Mouse (Mus musculus): ENCODE measurements around the gene Bak1. TPM values are rescaled to one million over a fixed set of nuclear protein-coding genes. Genes with fewer than 3 reads are reported as not detected.

Bak1 gene
- polyA plus RNA-seq (2012; rRNA removed; ENCODE audit: low replicate concordance), result 59.1 and 66.6 TPM in 2 replicates

GRCm38 (mm10) chr17:27028909-27029308, at the start of gene Bak1:
Bak1 (minus strand) TSS chr17:27029009.

DNA sequence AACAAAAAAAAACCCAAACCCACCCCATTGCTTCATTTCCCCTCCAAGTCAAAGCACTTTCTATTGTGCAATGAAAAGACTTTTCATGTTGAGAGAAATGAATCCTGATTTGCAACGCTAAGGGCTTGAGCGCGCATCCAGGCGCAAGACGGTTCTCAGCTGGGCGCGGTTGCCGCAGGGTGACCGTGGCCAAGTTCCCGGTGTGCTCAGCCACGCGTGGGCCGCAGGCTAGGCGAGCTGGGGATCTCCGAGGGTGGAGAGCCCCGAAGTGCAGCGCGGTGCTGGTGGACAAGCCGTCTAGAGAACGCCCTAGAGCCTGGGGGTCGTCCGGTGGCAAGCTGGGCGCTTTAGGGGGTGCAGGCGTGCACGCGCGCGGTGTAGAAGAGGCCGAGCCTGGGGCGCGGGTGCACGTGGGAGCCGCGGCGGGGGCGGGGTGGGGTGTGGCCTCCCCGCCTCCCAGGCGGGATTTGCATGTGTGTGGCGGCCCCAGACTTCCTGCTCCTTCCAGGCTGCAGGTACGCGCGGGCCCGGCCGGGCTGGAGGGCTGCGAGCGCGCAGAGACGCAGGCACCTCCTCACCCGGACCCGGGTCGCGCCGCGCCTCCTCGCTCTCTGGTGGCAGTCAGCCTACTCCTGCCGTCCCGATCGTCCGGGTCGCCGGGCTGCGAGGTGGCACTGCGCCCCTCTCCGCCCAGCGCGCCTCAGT, 28.2 kb upstream of the Bak1 start, which contains the start of gene Itpr3:
Itpr3 (plus strand) TSS at position 493 of the 705 bp plus-strand sequence.

DNA sequence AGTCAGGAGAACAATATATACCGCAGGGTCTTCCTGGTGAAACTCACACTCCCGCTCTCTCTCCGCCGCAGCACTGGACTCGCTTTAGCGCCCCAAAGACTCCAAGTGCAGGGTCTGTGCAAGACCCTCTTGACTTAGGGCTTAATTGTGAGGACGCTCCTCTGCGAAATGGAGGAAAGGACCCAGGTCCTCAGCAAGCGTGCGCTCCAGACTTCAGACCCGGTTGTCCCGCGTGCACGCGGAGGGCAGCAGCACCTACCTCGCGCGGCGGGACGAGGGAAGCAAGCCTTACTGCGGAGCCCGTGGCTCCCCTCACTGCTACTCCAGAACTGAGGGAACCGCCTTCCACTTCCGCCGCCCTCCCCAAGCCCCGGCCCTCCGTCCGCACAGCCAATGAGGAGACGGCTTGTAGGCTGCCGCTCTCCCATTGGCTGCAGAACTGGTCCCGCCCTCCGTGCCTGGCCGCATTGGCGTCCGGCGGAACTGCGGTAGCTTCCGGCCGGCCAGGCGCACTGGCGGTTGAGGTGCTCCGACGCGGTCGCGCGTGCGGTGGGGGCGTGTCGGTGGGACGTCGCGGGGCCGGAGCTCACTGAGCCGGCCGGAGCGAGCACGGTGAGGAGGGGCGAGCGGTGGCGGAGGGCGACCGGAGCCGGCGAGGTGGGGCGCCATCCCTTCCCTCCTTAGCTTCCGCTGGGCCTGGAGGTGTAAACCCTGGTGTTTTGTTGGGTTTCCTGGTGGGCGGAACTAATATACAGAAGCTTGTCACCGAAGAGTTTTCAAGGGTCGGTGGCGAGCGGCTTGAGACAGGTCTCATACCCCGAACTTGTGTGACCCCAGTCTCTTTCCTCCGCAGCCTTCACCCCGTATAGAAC, 55.9 kb downstream of the Bak1 start, which contains the start of gene Zbtb9:
Zbtb9 (plus strand) TSS at position 465 of the 872 bp plus-strand sequence.

Other genes with a start within 250 kb of the Bak1 start
- 16.9 and 22.9 TPM in 2 replicates for gene Bnip1, start 247.9 kb downstream of the Bak1 start, polyA plus RNA-seq (2012; rRNA removed; ENCODE audit: low replicate concordance)
- not detected in 2 replicates for gene Nkx2-5, start 184.0 kb downstream of the Bak1 start, polyA plus RNA-seq (2012; rRNA removed; ENCODE audit: low replicate concordance)
- 0.98 and 2.9 TPM in 2 replicates for gene Kifc5b, start 111.9 kb downstream of the Bak1 start, polyA plus RNA-seq (2012; rRNA removed; ENCODE audit: low replicate concordance)
- 67.9 and 147 TPM in 2 replicates for gene Phf1, start 96.0 kb downstream of the Bak1 start, polyA plus RNA-seq (2012; rRNA removed; ENCODE audit: low replicate concordance)
- 162 and 300 TPM in 2 replicates for gene Cuta, start 89.4 kb downstream of the Bak1 start, polyA plus RNA-seq (2012; rRNA removed; ENCODE audit: low replicate concordance)
- 24.7 and 34.3 TPM in 2 replicates for gene Syngap1, start 87.8 kb downstream of the Bak1 start, polyA plus RNA-seq (2012; rRNA removed; ENCODE audit: low replicate concordance)
- gene Zbtb9, start 55.8 kb downstream of the Bak1 start, polyA plus RNA-seq (2012; rRNA removed; ENCODE audit: low replicate concordance), result 11.9 and 20.7 TPM in 2 replicates
- gene Itpr3, start 28.3 kb upstream of the Bak1 start, polyA plus RNA-seq (2012; rRNA removed; ENCODE audit: low replicate concordance), result 14.7 and 32.4 TPM in 2 replicates
- gene Uqcc2, start 104.9 kb upstream of the Bak1 start, polyA plus RNA-seq (2012; rRNA removed; ENCODE audit: low replicate concordance), result 119 and 149 TPM in 2 replicates
- 1.2 and 5.4 TPM in 2 replicates for gene Ip6k3, start 138.8 kb upstream of the Bak1 start, polyA plus RNA-seq (2012; rRNA removed; ENCODE audit: low replicate concordance)
- 82.5 and 140 TPM in 2 replicates for gene Lemd2, start 175.5 kb upstream of the Bak1 start, polyA plus RNA-seq (2012; rRNA removed; ENCODE audit: low replicate concordance)